Mouse (Mus musculus): ENCODE data around the gene Cad.

DNA sequence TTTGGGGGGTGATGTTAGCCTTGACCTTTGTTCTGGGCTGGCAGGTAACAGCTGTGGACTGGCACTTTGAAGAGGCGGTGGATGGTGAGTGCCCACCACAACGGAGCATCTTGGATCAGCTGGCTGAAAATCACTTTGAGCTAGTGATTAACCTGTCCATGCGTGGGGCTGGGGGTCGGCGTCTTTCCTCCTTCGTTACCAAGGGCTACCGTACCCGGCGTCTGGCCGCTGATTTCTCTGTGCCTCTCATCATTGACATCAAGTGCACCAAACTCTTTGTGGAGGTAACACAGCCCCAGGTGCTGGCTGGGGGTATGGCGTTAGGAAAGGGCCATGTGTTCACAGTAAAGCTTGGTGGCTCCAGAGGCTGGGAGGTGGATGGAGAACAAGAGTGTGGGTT is 17.2 kb downstream of the Cad start:
- TF ChIP-seq CTCF (IDR thresholded peaks at IDR 0.05; ENCODE audit: insufficient read depth, low read length) (no peak), POLR2A (IDR thresholded peaks at IDR 0.05; ENCODE audit: borderline replicate concordance, extremely low read depth, low read depth, low read length) (no peak)

Data from lung, adult 2 months (tissue).